Mouse (Mus musculus) ES-E14 (cell line): ENCODE measurements around the gene Cab39. TPM values are rescaled to one million over a fixed set of nuclear protein-coding genes. Genes with fewer than 3 reads are reported as not detected.
A peak's percentile ranks its signal among the peaks of the same experiment; 100 is the strongest.

Experiments
- DNase-seq: peaks from one replicate; pipeline ENCODE4 v3.0.0-alpha.2; 2013; ENCODE audit warnings: low read depth, low spot score
- H3K27ac ChIP-seq: 2 replicates; pipeline ENCODE4 v1.5.1; 2012; ENCODE audit warnings: low read depth, mild to moderate bottlenecking, low read length, moderate library complexity, mixed read lengths; ENCODE audit not compliant: poor library complexity, insufficient read depth, severe bottlenecking
- H3K36me3 ChIP-seq: 2 replicates; pipeline ENCODE4 v1.6.1; 2012; ENCODE audit warnings: mild to moderate bottlenecking, low read length, moderate library complexity, mixed read lengths; ENCODE audit not compliant: control insufficient read depth, poor library complexity, insufficient read depth, severe bottlenecking
- H3K4me1 ChIP-seq, 2 experiments: fragments of 150-350 bp in 1 of 2; sonication (generic) in 1 of 2; 2 replicates each; pipeline ENCODE4 v1.6.1; 2012; ENCODE audit warnings: low read length in 2 of 2, mild to moderate bottlenecking in 1 of 2, mixed read lengths in 1 of 2; ENCODE audit not compliant: control insufficient read depth in 2 of 2, insufficient read depth in 2 of 2, poor library complexity in 1 of 2
- H3K4me3 ChIP-seq, 2 experiments: fragments of 150-350 bp in 1 of 2; sonication (generic) in 1 of 2; 2 replicates each; pipeline ENCODE4 v1.5.1; 2012; ENCODE audit warnings: low read length in 2 of 2, low read depth in 1 of 2, mild to moderate bottlenecking in 1 of 2, mixed read lengths in 1 of 2; ENCODE audit not compliant: insufficient read depth in 1 of 2, poor library complexity in 1 of 2, severe bottlenecking in 1 of 2
- H3K9ac ChIP-seq: 2 replicates; pipeline ENCODE4 v1.6.1; 2012; ENCODE audit warnings: low read depth, mild to moderate bottlenecking, low read length, mixed read lengths; ENCODE audit not compliant: poor library complexity, insufficient read depth, severe bottlenecking
- H3K9me3 ChIP-seq: fragments of 150-350 bp; sonication (generic); 2 replicates; pipeline ENCODE4 v1.6.1; 2012; ENCODE audit warnings: low read depth, mild to moderate bottlenecking, low read length; ENCODE audit not compliant: control insufficient read depth, insufficient read depth
- CHD2 ChIP-seq: IDR thresholded peaks from 2 replicates; pipeline ENCODE4 v1.6.1; 2014; ENCODE audit warnings: mild to moderate bottlenecking, low read depth, low read length, inconsistent platforms
- HCFC1 ChIP-seq: IDR thresholded peaks from 2 replicates; pipeline ENCODE4 v1.6.1; 2012; ENCODE audit warnings: low read length, inconsistent platforms, borderline replicate concordance; ENCODE audit not compliant: insufficient read depth
- MAFK ChIP-seq: IDR thresholded peaks from 2 replicates; pipeline ENCODE4 v1.6.1; 2014; ENCODE audit warnings: mild to moderate bottlenecking, low read depth, low read length, inconsistent platforms; ENCODE audit not compliant: insufficient read depth
- ZC3H11A ChIP-seq: IDR thresholded peaks from 2 replicates; pipeline ENCODE4 v1.6.1; 2012; ENCODE audit warnings: low read depth, mild to moderate bottlenecking, inconsistent platforms, low read length, borderline replicate concordance
- ZNF384 ChIP-seq: IDR thresholded peaks from 2 replicates; pipeline ENCODE4 v1.6.1; 2012; ENCODE audit warnings: low read depth, low read length, inconsistent platforms
- in situ Hi-C, 2 experiments: fragments of 600-800 bp; cut with MboI; formaldehyde crosslinking; loops; one replicate each; pipeline ENCODE4 v1.15.1; 2025; ENCODE audit warnings: low sequenced_read_pairs in 2 of 2, inconsistent platforms in 1 of 2; ENCODE audit not compliant: unreplicated experiment in 2 of 2
- total RNA-seq: library from RNA; depleted of rRNA; stranded (reverse); fragments of 300-350 nt; gene quantifications from 2 replicates; pipeline ENCODE4 v1.2.3, GENCODE M21; 2012

Cab39 gene
- total RNA-seq, 1 experiment, result 51.9 TPM

DNA sequence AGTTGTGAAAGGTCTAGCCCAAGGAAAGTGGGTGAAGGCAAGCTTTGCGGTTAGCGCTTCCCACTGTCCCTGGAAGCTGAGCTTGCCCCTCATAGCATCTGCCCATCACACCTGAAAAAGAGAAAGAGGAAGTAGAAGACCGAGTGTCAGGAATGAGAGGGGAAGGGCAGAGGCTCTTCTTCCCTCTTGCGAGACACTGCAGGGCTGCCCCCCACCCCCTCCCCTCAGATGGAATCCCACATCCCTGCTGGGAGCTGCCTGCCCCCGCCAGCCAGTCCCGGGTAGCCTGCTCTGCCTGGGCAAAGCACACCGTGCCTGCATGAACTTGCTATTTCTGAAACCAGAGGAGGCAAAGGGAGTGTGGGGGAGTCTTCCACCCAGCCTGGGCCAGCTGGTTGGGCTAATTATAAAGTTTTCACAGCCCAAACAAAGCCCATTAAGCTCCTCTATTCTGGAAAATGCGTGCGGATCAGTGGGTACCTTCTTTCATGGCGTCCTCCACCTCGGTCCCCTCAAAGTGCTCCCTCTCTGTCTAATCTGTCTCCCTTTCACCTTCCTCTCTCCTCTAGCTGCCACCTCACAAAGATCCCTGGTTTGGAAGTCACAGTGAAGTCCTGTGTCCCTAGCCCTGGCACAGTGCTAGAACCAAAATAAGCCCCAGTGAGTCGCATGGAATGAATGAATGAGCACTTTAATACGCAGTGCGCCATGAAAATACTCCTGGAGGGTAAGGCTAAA, 34.8 kb upstream of the Cab39 start:
- no peak for DNase-seq
- Histone ChIP-seq H3K27ac (no peak overlapping the region), H3K9me3 (no peaks in the 10 kb centered on the region), H3K4me1 (peaks cover 2 to 8% of the 10 kb centered on the region in 2 experiments; a peak in 2 of 4 replicates), H3K36me3 (no peaks in the 10 kb centered on the region), H3K9ac (no peak overlapping the region), H3K4me3 (peak overlapping the region in 1 of 2 experiments; percentile 24; a peak in 2 of 4 replicates)
- no peak for TF ChIP-seq ZNF384
- TF ChIP-seq ZC3H11A, result no peak
- TF ChIP-seq MAFK, result no peak
- no peak for TF ChIP-seq HCFC1
- TF ChIP-seq CHD2, result no peak
- in situ Hi-C loops, result no loop called here

DNA sequence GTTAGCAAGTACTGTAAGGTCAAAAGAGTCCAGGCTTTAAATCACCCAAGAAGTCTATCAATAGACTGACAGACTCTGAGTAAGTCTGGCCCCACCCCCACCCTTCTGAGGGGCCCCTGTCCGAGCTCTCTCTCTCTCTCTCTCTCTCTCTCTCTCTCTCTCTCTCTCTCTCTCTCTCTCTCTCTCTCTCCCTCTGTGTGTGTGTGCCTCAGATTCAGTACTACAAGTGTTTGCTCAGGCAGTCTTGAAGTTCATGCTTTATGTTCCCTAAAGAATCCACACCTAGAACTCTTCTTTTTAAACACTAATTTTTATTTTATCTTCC, 34.3 kb upstream of the Cab39 start:
- no peak for DNase-seq
- no peaks in the 10 kb centered on the region for H3K9me3 ChIP-seq
- no peaks in the 10 kb centered on the region for H3K36me3 ChIP-seq
- H3K27ac ChIP-seq, result no peak overlapping the region
- peaks cover 2 to 8% of the 10 kb centered on the region in 2 experiments; a peak in 2 of 4 replicates for H3K4me1 ChIP-seq
- in situ Hi-C loops, result no loop called here
- TF ChIP-seq MAFK (no peak), ZC3H11A (no peak), HCFC1 (no peak), CHD2 (no peak), ZNF384 (no peak)
- H3K4me3 ChIP-seq, result no peak overlapping the region; a peak in 1 of 4 replicates
- no peak overlapping the region for H3K9ac ChIP-seq

DNA sequence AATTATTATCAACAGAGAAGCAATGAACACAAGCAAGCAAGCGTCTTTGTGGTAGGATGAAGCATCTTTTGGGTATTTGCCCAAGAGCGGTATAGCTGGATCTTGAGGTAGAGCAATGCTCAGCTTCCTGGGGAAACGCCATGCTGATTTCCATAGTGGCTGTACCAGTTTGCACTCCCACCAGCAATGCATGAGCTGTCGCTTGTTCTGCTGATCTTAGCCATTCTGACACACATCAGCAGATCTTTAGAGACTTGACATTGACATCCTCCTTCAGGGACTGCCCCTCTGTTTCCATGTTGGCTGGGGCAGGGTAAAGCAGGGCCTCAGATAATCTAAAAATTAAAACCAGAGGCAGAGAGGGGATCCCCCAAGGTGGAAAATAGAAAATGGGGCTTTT, 31.6 kb upstream of the Cab39 start:
- H3K27ac ChIP-seq, result no peak overlapping the region
- TF ChIP-seq HCFC1 (no peak), ZC3H11A (no peak), MAFK (no peak), CHD2 (no peak)
- no peak for DNase-seq
- in situ Hi-C loops, result no loop called here
- H3K9me3 ChIP-seq, result no peaks in the 10 kb centered on the region
- H3K36me3 ChIP-seq, result no peaks in the 10 kb centered on the region
- peaks cover 2 to 6% of the 10 kb centered on the region in 2 experiments; a peak in 2 of 4 replicates for H3K4me1 ChIP-seq
- no peak overlapping the region for H3K9ac ChIP-seq
- no peak overlapping the region for H3K4me3 ChIP-seq

DNA sequence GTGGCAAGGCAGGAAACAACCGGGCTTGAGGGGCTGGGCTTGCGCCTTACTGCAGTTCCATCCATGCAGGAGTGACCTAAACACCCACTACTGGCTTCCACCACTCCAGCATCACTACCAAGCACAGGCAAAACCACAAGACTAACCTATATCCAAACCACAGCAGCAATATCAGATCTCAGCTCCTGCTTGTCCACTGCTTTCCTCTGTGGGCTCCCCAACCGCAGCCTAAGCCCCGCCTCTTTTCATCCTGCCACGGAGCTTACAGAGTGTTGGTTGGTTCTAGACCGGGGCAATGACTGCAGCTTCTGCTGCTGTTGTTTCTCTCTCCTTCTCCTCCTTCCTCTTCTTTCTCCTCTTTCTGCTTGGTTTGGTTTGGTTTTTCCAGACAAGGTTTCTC, 29.9 kb upstream of the Cab39 start:
- H3K9me3 ChIP-seq, result no peaks in the 10 kb centered on the region
- DNase-seq, result no peak
- in situ Hi-C loops, result no loop called here
- H3K4me1 ChIP-seq, result peaks cover 0 to 1% of the 10 kb centered on the region in 2 experiments; a peak in 2 of 4 replicates
- no peak overlapping the region for H3K4me3 ChIP-seq
- no peak overlapping the region for H3K9ac ChIP-seq
- no peaks in the 10 kb centered on the region for H3K36me3 ChIP-seq
- no peak overlapping the region for H3K27ac ChIP-seq
- TF ChIP-seq ZC3H11A (no peak), ZNF384 (no peak), HCFC1 (no peak), CHD2 (no peak), MAFK (no peak)

DNA sequence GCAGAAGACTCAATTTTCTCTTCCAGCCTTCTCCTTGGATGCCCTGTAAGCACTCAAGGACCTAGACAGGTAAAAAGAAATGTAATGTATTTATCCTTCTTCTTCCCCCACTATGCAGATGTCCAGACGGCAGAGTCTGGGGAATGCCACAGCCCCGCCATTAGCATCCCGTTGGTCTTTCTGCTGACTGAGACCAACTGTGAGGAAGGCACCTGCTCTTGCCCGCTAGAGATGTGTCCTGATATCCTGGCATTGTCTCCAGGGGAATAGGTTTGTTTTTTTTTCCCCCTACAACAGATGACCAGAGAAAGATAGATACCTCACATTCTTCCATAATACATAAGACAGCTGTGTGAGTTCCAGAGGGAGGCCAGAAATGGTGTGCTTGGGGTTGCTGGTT, 28.9 kb upstream of the Cab39 start:
- in situ Hi-C loops, result no loop called here
- no peak overlapping the region for H3K9ac ChIP-seq
- no peaks in the 10 kb centered on the region; a peak in 1 of 4 replicates for H3K4me1 ChIP-seq
- no peak for DNase-seq
- H3K9me3 ChIP-seq, result no peaks in the 10 kb centered on the region
- no peaks in the 10 kb centered on the region for H3K36me3 ChIP-seq
- no peak overlapping the region for H3K4me3 ChIP-seq
- H3K27ac ChIP-seq, result no peak overlapping the region
- TF ChIP-seq MAFK (no peak), CHD2 (no peak), ZNF384 (no peak), ZC3H11A (no peak), HCFC1 (no peak)
